Mouse (Mus musculus): ENCODE data around the gene 4930544D05Rik. TPM values are rescaled to one million over a fixed set of nuclear protein-coding genes. Genes with fewer than 3 reads are reported as not detected.
A peak's percentile ranks its signal among the peaks of the same experiment; 100 is the strongest.

Gene 4930544D05Rik
- polyA plus RNA-seq, 1 experiment: 0.10 TPM

DNA sequence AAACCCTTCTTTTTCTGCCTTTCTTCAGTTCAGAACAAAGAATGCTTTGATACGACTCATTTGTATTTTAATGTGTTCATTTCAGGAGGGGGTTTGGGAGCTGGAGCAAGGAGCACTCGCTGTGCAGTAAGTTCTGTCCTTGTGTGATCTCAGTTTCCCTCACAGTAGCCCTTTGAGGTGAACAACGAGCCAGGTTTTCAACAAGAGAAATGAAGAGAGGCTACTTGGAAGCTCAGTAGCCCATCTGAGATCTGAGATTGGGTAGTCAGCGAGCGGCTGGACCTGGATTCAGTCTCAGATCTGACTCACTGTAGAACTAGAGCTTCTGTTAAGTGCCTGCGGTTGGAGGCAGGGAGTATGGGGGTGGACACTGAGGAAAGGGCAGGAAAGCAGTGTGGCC is 41.8 kb upstream of the 4930544D05Rik start:
- Histone ChIP-seq H3K36me3 (ENCODE audit: control insufficient read depth, insufficient read depth) (no peaks in the 10 kb centered on the region), H3K4me3 (no peak overlapping the region), H3K79me2 (ENCODE audit: control insufficient read depth, insufficient read depth) (peaks cover 86% of the 10 kb centered on the region), H3K4me2 (ENCODE audit: low read depth) (peak overlapping the region; percentile 77), H3ac (ENCODE audit: control insufficient read depth, insufficient read length) (no peak overlapping the region), H3K27me3 (ENCODE audit: control insufficient read depth, insufficient read depth, insufficient read length) (no peaks in the 10 kb centered on the region)
- TF ChIP-seq MAX (IDR thresholded peaks at IDR 0.05; ENCODE audit: low read depth): no peak
- TF ChIP-seq USF1 (IDR thresholded peaks at IDR 0.05; ENCODE audit: low read depth): no peak
- TF ChIP-seq TCF12 (IDR thresholded peaks at IDR 0.05; ENCODE audit: insufficient read depth, poor library complexity, severe bottlenecking): no peak
- no peak for TF ChIP-seq POLR2A (IDR thresholded peaks at IDR 0.05; ENCODE audit: insufficient read length, low read depth)
- no peak for TF ChIP-seq MYOD1 (IDR thresholded peaks at IDR 0.05; ENCODE audit: control insufficient read depth in 1 of 3, insufficient read length in 2 of 3, low read depth in 2 of 3)
- no peak for TF ChIP-seq REST (IDR thresholded peaks at IDR 0.05; ENCODE audit: insufficient read depth, insufficient read length)
- TF ChIP-seq POLR2AphosphoS2 (IDR thresholded peaks at IDR 0.05; ENCODE audit: insufficient read length, low read depth): no peak
- no peak for TF ChIP-seq E2F4 (IDR thresholded peaks at IDR 0.05; ENCODE audit: insufficient read depth)
- TF ChIP-seq TCF3 (IDR thresholded peaks at IDR 0.05; ENCODE audit: insufficient read length, low read depth): no peak
- no peak for TF ChIP-seq SRF (IDR thresholded peaks at IDR 0.05; ENCODE audit: control insufficient read depth, insufficient read length, low read depth)
- no peak for TF ChIP-seq CEBPB (IDR thresholded peaks at IDR 0.05; ENCODE audit: insufficient read depth, poor library complexity, severe bottlenecking)
- TF ChIP-seq MYOG (IDR thresholded peaks at IDR 0.05; ENCODE audit: control insufficient read depth in 1 of 3, insufficient read depth in 1 of 3, insufficient read length in 2 of 3, low read depth in 2 of 3): no peak

DNA sequence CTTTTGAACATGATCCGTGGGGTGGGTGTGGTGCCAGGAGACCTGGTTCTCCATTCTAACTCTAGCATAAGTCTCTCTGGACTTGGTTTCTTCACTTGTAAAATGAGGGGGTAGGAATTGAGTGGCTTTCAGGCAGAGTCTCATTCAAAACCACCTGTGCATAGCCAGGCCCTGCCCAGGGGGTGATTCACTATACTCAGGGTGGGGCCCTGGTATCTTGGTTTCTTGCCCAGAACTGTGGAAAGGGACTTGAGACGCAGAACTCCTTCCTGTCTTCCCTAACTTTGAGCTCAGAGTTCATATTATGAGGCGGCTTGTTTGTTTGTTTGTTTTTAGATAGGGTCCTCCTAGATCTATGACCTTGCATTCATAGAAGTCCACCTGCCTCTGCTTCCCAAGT is 38.4 kb upstream of the 4930544D05Rik start:
- no peak overlapping the region for H3K4me3 ChIP-seq
- TF ChIP-seq POLR2A (IDR thresholded peaks at IDR 0.05; ENCODE audit: insufficient read length, low read depth) (no peak), MYOD1 (IDR thresholded peaks at IDR 0.05; ENCODE audit: control insufficient read depth in 1 of 3, insufficient read length in 2 of 3, low read depth in 2 of 3) (peak in 2 of 3 experiments; percentile 23 to 74), MYOG (IDR thresholded peaks at IDR 0.05; ENCODE audit: control insufficient read depth in 1 of 3, insufficient read depth in 1 of 3, insufficient read length in 2 of 3, low read depth in 2 of 3) (peak in 1 of 3 experiments; percentile 31), MAX (IDR thresholded peaks at IDR 0.05; ENCODE audit: low read depth) (no peak), E2F4 (IDR thresholded peaks at IDR 0.05; ENCODE audit: insufficient read depth) (no peak), SRF (IDR thresholded peaks at IDR 0.05; ENCODE audit: control insufficient read depth, insufficient read length, low read depth) (no peak), USF1 (IDR thresholded peaks at IDR 0.05; ENCODE audit: low read depth) (no peak)
- peaks cover 71% of the 10 kb centered on the region for H3K79me2 ChIP-seq (ENCODE audit: control insufficient read depth, insufficient read depth)
- H3K4me2 ChIP-seq (ENCODE audit: low read depth): peak overlapping the region; percentile 73
- H3K27me3 ChIP-seq (ENCODE audit: control insufficient read depth, insufficient read depth, insufficient read length): no peaks in the 10 kb centered on the region
- no peak overlapping the region for H3ac ChIP-seq (ENCODE audit: control insufficient read depth, insufficient read length)
- no peaks in the 10 kb centered on the region for H3K36me3 ChIP-seq (ENCODE audit: control insufficient read depth, insufficient read depth)

DNA sequence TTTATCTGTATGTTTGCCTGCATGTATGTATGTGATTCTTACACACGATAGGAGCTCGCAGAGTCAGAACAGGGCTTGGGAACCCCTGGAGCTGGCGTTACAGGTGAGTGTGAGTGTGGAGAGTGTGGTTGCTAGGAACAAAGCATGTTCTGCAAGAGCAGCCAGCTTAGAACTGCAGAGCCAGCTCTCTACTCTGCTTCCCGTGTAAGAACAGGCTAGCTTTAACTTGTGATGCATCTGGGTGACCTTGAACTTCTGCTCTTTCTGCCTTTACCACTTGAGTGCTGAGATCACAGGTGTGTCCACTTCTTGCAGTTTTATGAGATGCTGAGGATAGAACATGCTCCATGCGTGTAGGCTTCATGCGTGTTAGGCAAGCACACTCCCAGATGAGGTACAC is 36.7 kb upstream of the 4930544D05Rik start:
- TF ChIP-seq SRF (IDR thresholded peaks at IDR 0.05; ENCODE audit: control insufficient read depth, insufficient read length, low read depth) (no peak), TCF12 (IDR thresholded peaks at IDR 0.05; ENCODE audit: insufficient read depth, poor library complexity, severe bottlenecking) (no peak), E2F4 (IDR thresholded peaks at IDR 0.05; ENCODE audit: insufficient read depth) (no peak), TCF3 (IDR thresholded peaks at IDR 0.05; ENCODE audit: insufficient read length, low read depth) (no peak), MAX (IDR thresholded peaks at IDR 0.05; ENCODE audit: low read depth) (no peak), CEBPB (IDR thresholded peaks at IDR 0.05; ENCODE audit: insufficient read depth, poor library complexity, severe bottlenecking) (no peak), POLR2AphosphoS2 (IDR thresholded peaks at IDR 0.05; ENCODE audit: insufficient read length, low read depth) (no peak), REST (IDR thresholded peaks at IDR 0.05; ENCODE audit: insufficient read depth, insufficient read length) (no peak), MYOG (IDR thresholded peaks at IDR 0.05; ENCODE audit: control insufficient read depth in 1 of 3, insufficient read depth in 1 of 3, insufficient read length in 2 of 3, low read depth in 2 of 3) (no peak), MYOD1 (IDR thresholded peaks at IDR 0.05; ENCODE audit: control insufficient read depth in 1 of 3, insufficient read length in 2 of 3, low read depth in 2 of 3) (no peak), USF1 (IDR thresholded peaks at IDR 0.05; ENCODE audit: low read depth) (no peak), POLR2A (IDR thresholded peaks at IDR 0.05; ENCODE audit: insufficient read length, low read depth) (no peak)

DNA sequence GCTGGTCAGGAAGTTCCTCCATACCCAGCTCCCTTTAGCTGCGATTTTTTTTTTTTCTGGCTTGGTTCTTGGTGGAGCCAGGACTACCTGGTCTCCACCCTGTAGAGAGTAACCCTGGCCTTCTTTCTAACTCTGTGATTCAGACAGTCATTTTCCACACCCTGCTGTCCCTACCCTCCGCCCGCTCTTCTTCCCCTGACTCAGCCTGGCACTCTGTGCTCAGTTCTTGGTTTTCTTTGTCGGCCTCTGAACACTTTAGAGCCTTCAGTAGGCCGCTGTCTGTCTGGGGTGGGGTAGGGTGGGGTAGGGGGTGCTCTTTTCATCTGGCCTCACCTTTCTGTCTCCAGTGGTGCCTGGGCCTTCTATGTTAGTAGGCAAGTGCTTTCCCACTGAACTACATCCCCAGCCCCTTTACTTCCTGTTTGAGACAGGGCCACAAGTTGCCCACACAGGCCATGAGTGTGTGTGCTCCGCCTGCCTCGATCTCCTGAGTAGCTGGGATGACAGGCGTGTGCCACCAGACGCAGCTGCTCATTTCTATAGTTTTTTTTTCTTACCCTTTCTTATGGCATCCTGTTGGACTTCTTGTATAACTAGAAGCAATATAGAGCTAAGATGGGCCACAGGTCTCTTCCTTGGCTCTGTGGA is 35.8 kb upstream of the 4930544D05Rik start:
- peaks cover 61% of the 10 kb centered on the region for H3K79me2 ChIP-seq (ENCODE audit: control insufficient read depth, insufficient read depth)
- H3K4me2 ChIP-seq (ENCODE audit: low read depth): peak overlapping the region; percentile 71
- peak in 2 of 3 experiments; percentile 8 to 40 for TF ChIP-seq MYOD1 (IDR thresholded peaks at IDR 0.05; ENCODE audit: control insufficient read depth in 1 of 3, insufficient read length in 2 of 3, low read depth in 2 of 3)
- no peak for TF ChIP-seq REST (IDR thresholded peaks at IDR 0.05; ENCODE audit: insufficient read depth, insufficient read length)
- no peak for TF ChIP-seq SRF (IDR thresholded peaks at IDR 0.05; ENCODE audit: control insufficient read depth, insufficient read length, low read depth)
- no peak for TF ChIP-seq POLR2A (IDR thresholded peaks at IDR 0.05; ENCODE audit: insufficient read length, low read depth)
- TF ChIP-seq MAX (IDR thresholded peaks at IDR 0.05; ENCODE audit: low read depth): no peak
- TF ChIP-seq E2F4 (IDR thresholded peaks at IDR 0.05; ENCODE audit: insufficient read depth): no peak
- H3K27me3 ChIP-seq (ENCODE audit: control insufficient read depth, insufficient read depth, insufficient read length): no peaks in the 10 kb centered on the region
- no peaks in the 10 kb centered on the region for H3K36me3 ChIP-seq (ENCODE audit: control insufficient read depth, insufficient read depth)
- H3K4me3 ChIP-seq: no peak overlapping the region
- no peak overlapping the region for H3ac ChIP-seq (ENCODE audit: control insufficient read depth, insufficient read length)

More for the DNA sequence above, 36.7 kb upstream of the 4930544D05Rik start:
- H3K4me3 ChIP-seq: no peak overlapping the region
- peaks cover 67% of the 10 kb centered on the region for H3K79me2 ChIP-seq (ENCODE audit: control insufficient read depth, insufficient read depth)
- no peaks in the 10 kb centered on the region for H3K36me3 ChIP-seq (ENCODE audit: control insufficient read depth, insufficient read depth)
- H3K4me2 ChIP-seq (ENCODE audit: low read depth): peak overlapping the region; percentile 71
- no peaks in the 10 kb centered on the region for H3K27me3 ChIP-seq (ENCODE audit: control insufficient read depth, insufficient read depth, insufficient read length)
- no peak overlapping the region for H3ac ChIP-seq (ENCODE audit: control insufficient read depth, insufficient read length)

DNA sequence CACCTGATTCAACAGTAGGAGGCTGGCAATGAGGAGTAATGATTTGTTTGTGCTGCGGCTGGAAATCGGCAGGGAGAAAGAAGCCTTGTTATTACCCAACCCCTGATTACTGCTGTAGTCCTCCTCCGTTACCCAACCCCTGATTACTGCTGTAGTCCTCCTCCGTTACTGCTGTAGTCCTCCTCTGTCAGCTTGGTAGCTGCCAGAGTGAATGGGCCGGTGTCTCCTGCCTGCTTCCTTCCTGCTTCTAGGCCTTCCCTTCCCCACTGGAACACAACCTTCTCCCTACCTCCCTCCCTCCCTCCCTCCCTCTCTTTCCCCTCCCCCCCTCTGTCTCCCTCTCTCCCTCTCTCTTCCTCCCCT is 35.3 kb upstream of the 4930544D05Rik start:
- no peaks in the 10 kb centered on the region for H3K27me3 ChIP-seq (ENCODE audit: control insufficient read depth, insufficient read depth, insufficient read length)
- no peak for TF ChIP-seq CEBPB (IDR thresholded peaks at IDR 0.05; ENCODE audit: insufficient read depth, poor library complexity, severe bottlenecking)
- no peak for TF ChIP-seq E2F4 (IDR thresholded peaks at IDR 0.05; ENCODE audit: insufficient read depth)
- TF ChIP-seq MAX (IDR thresholded peaks at IDR 0.05; ENCODE audit: low read depth): no peak
- TF ChIP-seq POLR2A (IDR thresholded peaks at IDR 0.05; ENCODE audit: insufficient read length, low read depth): no peak
- TF ChIP-seq POLR2AphosphoS2 (IDR thresholded peaks at IDR 0.05; ENCODE audit: insufficient read length, low read depth): no peak
- no peak for TF ChIP-seq REST (IDR thresholded peaks at IDR 0.05; ENCODE audit: insufficient read depth, insufficient read length)
- TF ChIP-seq TCF3 (IDR thresholded peaks at IDR 0.05; ENCODE audit: insufficient read length, low read depth): no peak
- no peak for TF ChIP-seq TCF12 (IDR thresholded peaks at IDR 0.05; ENCODE audit: insufficient read depth, poor library complexity, severe bottlenecking)
- no peak for TF ChIP-seq USF1 (IDR thresholded peaks at IDR 0.05; ENCODE audit: low read depth)
- no peak for TF ChIP-seq MYOD1 (IDR thresholded peaks at IDR 0.05; ENCODE audit: control insufficient read depth in 1 of 3, insufficient read length in 2 of 3, low read depth in 2 of 3)
- TF ChIP-seq SRF (IDR thresholded peaks at IDR 0.05; ENCODE audit: control insufficient read depth, insufficient read length, low read depth): no peak
- TF ChIP-seq MYOG (IDR thresholded peaks at IDR 0.05; ENCODE audit: control insufficient read depth in 1 of 3, insufficient read depth in 1 of 3, insufficient read length in 2 of 3, low read depth in 2 of 3): no peak
- H3K36me3 ChIP-seq (ENCODE audit: control insufficient read depth, insufficient read depth): no peaks in the 10 kb centered on the region
- no peak overlapping the region for H3K4me3 ChIP-seq
- no peak overlapping the region for H3ac ChIP-seq (ENCODE audit: control insufficient read depth, insufficient read length)
- H3K4me2 ChIP-seq (ENCODE audit: low read depth): peak overlapping the region; percentile 71
- peaks cover 56% of the 10 kb centered on the region for H3K79me2 ChIP-seq (ENCODE audit: control insufficient read depth, insufficient read depth)

Measured in myocyte (in vitro differentiated cells).